Comparison of ENCODE assay signal across 19 mouse cellular contexts in genomic region chr2:179491891-179492290, GRCm38 (mm10). TPM values are rescaled to one million over a fixed set of nuclear protein-coding genes. Genes with fewer than 3 reads are reported as not detected.
"Had no signal": no experiment of that assay in that cellular context is flagged by ENCODE, and none has a peak within 500 bp of the region (broad histone marks: within the 10 kb centered on the region; RNA-seq: fewer than 3 reads in every experiment).

No protein-coding gene starts in this region.

- H3K4me3 ChIP-seq: liver, embryonic 15.5 days; lung, embryonic 15.5 days; midbrain, embryonic 12.5 days; midbrain, embryonic 15.5 days; neural tube, embryonic 12.5 days; stomach, embryonic 15.5 days had no signal

- DNase-seq: liver, postnatal 0 days; lung, adult 2 months; lung, postnatal 14 days; lung, postnatal 36 days; right cerebral cortex, postnatal 14 days; thymus, adult 2 months; thymus, postnatal 25 days; thymus, postnatal 4 days had no signal

- H3K27ac ChIP-seq: liver, embryonic 15.5 days; lung, embryonic 15.5 days; macrophage; midbrain, embryonic 12.5 days; midbrain, embryonic 15.5 days; neural tube, embryonic 12.5 days; stomach, embryonic 15.5 days; stomach, postnatal 0 days had no signal

RNA-seq across cellular contexts. Expression of gene Cdh4, which starts 49.7 kb away (rescaled TPM):
- total RNA-seq: megakaryocyte progenitor cell, adult 5-6 weeks; monocyte, adult 5-6 weeks; neutrophil, adult 5-6 weeks had no signal
- polyA plus RNA-seq: macrophage had no signal
